Mouse (Mus musculus) ovary, postnatal 36 days (tissue): ENCODE results near the gene Arf4.

Source experiments
- DNase-seq: peaks from one replicate; pipeline ENCODE4 v3.0.0; 2022; ENCODE audit warnings: low spot score, mixed read lengths

The Arf4 gene

GRCm38 (mm10) chr14:26637851-26638707 is at the start of gene Arf4:
Gene Arf4 (plus strand): TSS chr14:26638074.
- DNase-seq, result peak; percentile 98

DNA sequence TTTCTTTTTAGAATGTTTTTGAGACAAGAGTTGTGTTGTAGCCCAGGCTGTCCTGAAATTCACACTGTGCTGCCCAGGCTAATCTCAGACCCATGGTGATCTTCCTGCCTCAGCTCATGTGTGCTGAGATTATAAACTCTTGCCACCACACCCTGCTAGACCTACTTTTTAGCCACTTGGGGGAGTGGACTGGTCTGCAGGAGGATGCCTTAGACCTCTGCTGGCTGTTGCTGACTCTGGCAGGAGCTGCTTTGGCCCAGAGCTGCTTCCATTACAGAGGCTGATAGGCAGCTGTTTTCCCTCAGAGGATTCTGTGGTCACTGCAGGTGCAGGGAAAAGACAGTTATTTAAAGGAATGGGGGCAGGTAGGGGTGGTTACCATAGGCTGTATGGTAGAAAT is 46.5 kb upstream of the Arf4 start:
- DNase-seq, result no peak

GRCm38 (mm10) chr14:26593281-26593895 is 44.5 kb upstream of the Arf4 start:
- DNase-seq, result no peak

DNA sequence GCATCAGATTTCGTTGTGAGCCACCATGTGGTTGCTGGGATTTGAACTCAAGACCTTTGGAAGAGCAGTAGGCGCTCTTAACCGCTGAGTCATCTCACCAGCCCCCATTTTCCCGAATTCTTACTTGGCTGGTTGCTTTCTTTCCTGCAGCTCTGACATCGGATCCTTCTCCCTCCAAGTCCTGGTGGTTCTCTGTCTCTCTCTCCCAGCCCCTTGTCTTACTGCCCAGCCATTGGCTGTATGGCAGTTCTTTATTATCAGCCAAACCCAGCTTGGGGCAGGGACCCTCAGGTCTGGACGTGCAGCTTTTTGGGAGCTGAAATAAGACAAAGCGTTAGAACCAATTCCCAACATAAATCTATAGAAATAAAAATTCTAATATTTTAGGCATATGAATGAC is 42.7 kb upstream of the Arf4 start:
- DNase-seq, result no peak

DNA sequence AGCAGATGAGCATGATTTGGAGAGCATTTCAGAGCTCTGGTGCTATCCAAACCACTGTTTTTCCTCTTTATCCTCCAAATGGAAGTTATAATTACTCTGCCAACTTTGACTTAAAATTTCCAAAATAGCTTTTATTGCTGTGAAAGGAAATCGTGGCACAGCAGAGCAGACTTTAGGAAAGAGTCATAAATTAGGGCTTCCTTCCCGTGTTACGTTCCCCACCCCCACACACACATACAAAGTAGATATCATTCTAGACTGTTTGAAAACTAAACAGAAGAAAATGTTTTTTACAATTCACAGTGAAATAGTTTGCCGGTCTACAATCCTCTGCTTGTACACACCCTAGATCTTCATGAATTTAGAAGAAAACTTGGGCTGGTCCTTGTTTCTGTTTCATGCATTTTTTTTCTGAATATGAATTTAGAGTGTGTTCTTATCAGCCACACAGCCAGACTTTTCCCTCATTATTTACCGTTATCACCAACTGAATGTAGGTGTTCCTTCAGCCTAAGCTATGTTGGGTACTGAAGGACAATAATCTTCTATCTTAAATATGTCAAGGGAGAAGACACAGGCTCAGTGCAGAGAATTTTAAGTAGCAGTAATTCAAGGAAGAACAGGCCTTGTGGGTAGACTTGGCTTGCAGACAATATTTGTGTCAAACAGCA is 42.0 kb upstream of the Arf4 start:
- no peak for DNase-seq

DNA sequence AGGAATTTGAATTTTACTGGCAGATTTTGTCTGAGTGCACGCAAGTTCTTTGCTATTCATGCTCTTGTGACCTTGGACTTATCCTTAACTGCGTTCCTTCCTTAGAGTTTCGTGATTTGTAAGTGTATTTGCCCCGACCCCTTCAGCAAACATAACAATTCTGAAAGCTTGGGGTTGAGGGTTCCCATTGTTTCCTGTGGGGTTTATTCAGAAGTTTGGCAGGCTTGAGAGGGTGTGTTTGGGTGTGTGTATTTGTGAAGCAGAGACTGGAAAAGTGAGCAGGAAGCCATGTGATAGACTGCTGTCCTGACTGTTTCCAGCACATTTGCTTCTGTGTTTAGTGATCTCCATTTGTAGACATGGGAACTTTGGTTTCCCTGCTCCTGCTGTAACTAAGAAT is 32.5 kb upstream of the Arf4 start:
- DNase-seq, result no peak

- no peak for DNase-seq
Observed at GRCm38 (mm10) chr14:26609674-26610073, 28.2 kb upstream of the Arf4 start.

DNA sequence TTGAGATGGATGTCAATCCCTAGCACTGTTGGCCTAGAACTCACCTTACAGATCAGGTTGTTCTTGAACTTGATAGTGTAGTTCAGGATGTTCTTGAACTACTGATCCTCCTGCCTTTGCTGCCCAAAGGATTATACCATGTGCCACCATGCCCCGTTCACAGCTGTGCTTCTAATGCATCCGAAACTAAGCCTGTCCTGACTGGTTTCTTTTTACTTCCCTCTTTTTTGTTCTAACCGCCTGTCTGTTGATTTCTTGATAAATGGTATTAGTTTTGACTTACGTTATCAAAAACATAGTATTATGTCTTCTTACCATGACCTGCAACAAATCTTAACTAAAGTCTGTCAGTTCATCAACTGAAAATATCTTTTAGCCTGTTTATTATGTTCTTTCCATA is 27.2 kb upstream of the Arf4 start:
- no peak for DNase-seq

GRCm38 (mm10) chr14:26625301-26625700 is 12.6 kb upstream of the Arf4 start:
- DNase-seq, result no peak

GRCm38 (mm10) chr14:26626605-26627140 is 11.2 kb upstream of the Arf4 start:
- DNase-seq, result no peak

DNA sequence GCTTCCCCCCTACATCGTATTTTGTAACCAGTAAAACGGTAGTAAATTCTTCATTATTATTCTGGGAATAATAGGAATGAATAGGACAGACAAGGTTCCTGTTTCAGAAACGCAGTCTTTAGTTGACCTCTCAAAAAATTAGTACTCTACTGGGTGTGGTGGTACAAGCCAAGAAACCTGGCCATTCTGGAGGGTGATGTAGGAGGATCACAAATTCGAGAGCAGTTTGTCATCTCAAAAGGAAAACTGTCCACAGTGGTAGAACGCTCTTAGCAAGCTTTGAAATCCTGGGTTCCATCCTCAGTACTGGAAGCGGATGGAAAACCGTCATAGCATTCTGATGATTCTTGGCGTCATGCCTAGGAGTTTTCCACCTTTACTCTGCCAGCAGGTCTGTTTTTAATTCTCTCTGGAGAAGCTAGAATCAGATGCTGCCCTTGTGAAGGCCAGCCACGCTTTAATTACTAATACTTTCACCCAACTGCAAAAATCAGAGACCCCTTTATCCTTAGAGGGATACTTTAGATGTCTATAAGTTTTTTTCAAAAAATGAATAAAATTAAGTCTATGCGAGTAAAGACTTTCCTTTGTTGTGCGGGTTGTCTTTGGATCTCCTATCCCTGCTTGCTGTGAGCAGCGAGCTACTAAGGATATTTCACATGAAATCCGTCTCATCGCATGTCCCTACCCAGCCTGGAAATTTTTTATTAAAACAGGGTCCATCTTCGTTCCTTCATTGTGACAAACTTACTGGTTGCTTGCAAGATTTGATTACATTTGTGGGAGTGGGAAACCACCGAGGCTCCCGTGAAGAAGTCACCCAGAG is 636 bp upstream of the Arf4 start:
- DNase-seq, result no peak

- peak; percentile 58 for DNase-seq
Observed at GRCm38 (mm10) chr14:26638708-26639084, 822 bp downstream of the Arf4 start.

- no peak for DNase-seq
Observed at GRCm38 (mm10) chr14:26639251-26639650, 1.4 kb downstream of the Arf4 start.

DNA sequence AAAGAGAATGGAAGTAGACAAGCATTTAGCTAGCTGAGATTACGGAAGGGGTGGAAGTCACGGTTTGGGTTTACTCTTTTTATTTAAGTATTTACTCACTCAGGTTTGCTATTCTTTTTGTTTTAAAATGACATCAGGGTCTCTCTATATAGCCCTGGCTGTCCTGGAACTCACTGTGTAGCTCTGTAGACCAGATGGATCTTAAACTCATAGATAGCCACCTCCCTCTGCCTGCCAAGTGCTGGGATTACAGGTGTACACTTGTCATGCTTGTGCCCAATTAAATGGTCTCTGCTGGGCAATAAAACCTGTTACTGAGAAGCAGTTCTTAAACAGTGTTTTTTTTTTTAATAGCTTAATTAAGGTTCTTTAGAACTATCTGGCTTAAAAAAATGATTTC is 2.1 kb downstream of the Arf4 start:
- no peak for DNase-seq

DNA sequence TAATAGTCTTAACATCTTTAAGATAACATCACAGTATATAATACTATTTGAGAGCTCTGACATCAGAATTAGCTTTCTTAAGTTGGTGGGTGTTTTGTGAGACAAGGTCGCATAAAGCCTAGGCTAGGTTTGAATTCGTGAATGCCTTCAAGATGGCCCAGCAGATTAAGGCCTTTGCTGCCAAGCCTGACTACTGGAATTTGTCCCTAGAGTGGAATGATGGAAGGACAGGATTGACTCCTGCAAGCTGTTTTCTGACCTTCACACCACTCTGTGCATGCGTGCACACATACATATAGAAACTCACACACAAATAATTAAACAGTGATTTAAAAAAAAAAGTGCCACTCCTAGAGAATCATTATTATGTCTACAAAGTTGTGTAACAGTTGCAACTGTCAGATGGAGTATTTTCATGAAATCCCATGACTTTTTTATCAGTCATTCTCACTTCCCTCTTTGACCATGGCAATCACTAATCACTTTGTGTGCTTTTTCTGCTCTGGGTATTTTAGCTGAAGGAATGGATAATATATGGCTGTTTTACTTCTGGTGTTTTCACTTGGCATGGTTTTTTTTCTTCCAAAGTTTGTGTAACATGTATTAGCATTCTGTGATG is 5.2 kb downstream of the Arf4 start:
- DNase-seq, result no peak

DNA sequence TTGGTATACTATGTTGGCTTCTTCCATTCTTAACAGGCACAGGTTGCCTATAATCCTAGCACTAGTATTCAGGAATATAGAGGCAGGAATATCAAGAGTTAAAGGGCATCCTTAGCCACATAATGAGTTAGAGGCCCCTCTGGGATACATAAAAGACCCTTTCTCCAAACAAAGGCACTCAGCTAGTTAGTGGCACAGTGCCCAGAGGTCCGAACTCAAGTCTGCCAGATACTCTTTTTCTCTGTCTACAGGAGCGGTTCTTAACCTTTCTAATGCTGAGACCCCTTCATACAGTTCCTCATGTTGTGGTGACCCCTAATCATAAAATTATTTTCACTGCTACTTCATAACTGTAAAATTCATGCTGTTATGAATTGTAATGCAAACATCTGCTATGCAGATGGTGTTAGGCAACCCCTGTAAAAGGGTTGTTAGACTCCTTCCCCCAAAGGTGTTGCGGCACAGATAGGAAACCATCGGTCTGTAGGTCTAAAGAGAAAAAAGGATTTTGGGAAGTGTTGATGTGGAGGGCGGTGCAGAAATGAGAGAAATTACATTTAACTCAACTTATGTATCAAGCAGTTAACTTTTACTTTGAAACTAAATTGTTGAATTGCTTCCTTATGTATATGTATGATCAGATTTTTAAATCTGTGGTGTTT is 8.2 kb downstream of the Arf4 start:
- no peak for DNase-seq

DNA sequence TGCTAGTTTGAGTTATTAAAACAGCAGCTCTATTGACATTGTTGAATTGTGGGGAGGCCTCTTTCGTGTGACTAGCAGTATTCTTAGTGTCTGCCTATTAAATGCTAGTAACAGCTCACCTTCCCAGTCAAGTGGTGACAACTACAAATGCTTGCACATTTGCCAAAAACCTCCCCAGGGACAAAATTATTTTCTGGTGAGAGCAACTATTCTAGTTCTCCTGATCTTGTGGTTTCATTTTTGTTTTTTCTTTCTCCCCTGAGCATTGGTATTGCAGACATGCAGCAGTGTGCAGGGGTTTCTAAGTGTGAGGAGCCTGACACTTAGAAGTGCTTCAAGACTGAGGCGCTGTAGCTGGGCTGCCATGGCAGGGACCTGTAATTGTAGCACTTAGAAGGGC is 9.9 kb downstream of the Arf4 start:
- DNase-seq, result no peak

DNA sequence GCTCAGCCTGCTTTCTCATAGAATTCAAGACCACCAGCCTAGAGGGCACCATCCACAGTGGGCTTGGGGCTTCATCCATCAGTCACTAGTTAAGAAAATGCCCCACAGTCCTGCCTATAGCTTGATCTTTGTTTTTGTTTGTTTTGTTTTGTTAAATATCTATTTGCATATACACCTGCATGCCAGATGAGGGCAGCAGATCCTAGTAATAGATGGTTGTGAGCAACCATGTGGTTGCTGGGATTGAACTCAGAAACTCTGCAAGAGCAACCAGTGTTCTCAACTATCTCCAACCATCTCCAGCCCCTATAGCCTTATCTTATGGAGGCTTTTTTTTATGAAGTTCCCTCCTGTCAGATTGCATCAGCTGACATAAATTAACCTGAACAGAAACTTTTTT is 14.0 kb downstream of the Arf4 start:
- no peak for DNase-seq

GRCm38 (mm10) chr14:26658178-26658577 is 20.3 kb downstream of the Arf4 start:
- DNase-seq, result no peak

DNA sequence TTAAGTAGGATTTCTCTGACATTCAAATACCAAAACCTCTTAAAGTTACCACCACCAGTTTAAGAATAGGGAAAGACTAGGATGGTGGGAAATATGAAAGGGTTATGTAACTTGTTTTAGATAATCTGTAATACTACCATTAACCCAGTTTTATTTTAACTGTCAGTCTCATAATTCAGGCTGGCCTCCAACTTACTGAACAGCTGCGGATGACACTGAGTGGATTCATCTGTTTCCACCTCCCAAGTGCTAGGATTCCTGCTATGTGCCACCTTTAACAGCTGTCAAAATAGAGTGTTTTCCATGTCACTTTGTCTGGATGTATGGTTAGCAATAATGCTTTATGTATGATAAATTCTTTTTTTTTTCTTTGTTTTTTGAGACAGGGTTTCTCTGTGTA is 22.4 kb downstream of the Arf4 start:
- no peak for DNase-seq

GRCm38 (mm10) chr14:26662016-26662415 is 24.1 kb downstream of the Arf4 start:
- no peak for DNase-seq
